Mouse (Mus musculus) mouse embryonic stem cell (cell line): Measurements from ENCODE around the gene Ctr9.

Experiments used
- in situ Hi-C, 2 experiments: fragments of 300-500 bp; cut with MboI; formaldehyde crosslinking; loops; 1 replicate in 1 of 2; 3 replicates in 1 of 2; pipeline ENCODE4 v1.14.3; 2019 to 2020; ENCODE audit warnings: low sequenced_read_pairs in 2 of 2, low pct_unique_long_range_greater_than_20kb in 1 of 2, mixed read lengths in 1 of 2; ENCODE audit not compliant: unreplicated experiment in 1 of 2

The Ctr9 gene

GRCm38 (mm10) chr7:111020814-111021213 is 7.9 kb upstream of the Ctr9 start:
- in situ Hi-C loops: no loop called here

DNA sequence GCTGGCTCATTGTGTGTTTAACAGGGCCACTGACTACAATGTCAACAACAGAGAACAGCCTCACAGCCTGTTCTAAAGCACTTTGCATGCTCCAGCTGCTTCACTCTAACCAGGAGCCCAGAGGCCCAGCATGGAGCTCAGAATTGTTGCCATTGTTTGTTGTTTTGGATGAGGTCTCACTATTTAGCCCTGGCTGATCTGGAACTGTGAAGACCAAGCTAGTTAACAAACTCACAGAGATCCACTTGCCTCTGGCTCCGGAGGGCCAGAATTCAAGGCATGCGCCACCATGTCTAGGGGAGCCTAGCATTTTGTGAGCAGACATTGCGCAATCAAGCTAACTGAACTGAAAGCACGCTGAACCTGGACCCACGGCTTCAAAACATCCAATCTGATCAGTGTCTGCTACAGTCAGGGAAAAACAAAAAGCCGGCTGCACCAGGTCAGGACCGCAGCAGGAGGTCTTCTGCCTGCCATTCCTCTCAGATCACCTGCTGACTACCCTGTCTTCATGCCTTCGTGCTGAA is 4.6 kb upstream of the Ctr9 start:
- in situ Hi-C loops: no loop called here

DNA sequence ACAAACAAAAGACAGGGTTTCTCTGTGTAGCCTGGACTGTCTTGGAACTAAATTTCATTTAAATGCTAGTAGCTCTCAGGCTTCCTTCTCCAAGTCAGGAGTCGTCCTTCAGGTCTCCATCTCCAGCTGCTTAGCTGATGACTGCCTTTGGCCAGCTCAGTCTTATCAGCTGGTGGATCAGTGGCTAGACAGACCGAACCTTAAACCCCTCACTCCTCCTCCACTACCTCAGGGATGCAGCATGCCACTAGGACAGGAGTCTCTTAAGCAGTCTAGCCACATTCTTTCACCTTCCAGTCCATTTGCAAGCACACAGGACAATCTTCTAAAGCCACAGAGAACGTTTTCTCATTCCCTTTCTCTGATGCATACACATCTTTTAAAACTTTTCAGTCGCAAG is 3.8 kb upstream of the Ctr9 start:
- in situ Hi-C loops: no loop called here

- in situ Hi-C loops: no loop called here
Observed at GRCm38 (mm10) chr7:111029046-111029553, 349 bp downstream of the Ctr9 start.

- in situ Hi-C loops: no loop called here
Observed at GRCm38 (mm10) chr7:111048920-111049319, 20.2 kb downstream of the Ctr9 start.

DNA sequence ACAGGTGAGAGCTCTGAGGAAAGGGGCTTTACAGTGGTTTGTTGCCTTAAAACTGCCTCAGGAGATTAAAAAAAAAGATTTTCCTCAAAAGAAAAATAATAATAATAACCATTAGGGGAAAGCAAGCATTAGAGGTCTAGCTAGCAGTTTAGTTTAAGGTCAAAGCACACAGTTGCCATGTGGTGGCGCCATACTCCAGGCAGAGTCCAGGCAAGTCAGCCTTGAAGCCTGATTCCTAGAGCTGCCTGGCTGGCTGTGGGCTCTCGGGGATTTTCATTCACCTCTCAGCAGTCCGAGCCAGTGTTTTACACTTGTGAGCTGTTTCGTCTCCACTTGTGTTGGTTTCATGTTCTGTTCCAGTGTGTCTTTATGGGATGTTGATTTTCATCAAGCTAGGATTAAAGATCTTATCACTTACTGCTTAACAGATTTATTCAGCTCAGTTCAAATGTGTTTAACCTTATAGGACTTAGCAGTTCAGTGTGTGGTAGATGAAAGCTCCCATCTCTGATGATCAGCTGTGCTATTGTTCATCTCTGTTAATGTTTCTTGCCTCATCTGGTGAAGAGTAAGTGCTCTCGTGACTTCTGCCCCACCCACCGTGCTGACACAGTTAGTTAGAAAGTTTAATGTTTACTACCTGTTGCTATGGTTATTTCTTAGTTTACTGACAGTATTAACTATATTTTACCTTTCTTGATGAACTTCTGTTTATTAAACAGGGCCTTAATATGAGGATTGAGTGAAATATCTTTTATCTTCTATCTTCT is 21.1 kb downstream of the Ctr9 start:
- in situ Hi-C loops: no loop called here

DNA sequence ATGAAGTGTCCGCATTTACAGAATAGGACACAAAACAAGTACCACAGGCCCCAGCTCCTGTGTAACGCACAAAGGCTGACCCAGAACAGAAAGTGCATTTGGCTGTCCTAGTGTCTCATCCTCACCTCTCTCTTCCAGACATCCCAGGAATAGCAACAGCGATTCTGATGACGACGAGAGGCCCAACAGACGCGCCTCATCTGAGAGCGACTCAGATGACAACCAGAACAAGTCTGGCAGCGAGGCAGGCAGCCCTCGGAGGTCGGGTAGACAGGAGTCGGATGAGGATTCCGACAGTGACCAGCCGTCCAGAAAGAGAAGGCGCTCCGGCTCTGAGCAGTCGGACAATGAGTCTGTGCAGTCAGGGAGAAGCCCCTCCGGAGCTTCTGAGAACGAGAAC is 26.5 kb downstream of the Ctr9 start:
- in situ Hi-C loops: no loop called here

DNA sequence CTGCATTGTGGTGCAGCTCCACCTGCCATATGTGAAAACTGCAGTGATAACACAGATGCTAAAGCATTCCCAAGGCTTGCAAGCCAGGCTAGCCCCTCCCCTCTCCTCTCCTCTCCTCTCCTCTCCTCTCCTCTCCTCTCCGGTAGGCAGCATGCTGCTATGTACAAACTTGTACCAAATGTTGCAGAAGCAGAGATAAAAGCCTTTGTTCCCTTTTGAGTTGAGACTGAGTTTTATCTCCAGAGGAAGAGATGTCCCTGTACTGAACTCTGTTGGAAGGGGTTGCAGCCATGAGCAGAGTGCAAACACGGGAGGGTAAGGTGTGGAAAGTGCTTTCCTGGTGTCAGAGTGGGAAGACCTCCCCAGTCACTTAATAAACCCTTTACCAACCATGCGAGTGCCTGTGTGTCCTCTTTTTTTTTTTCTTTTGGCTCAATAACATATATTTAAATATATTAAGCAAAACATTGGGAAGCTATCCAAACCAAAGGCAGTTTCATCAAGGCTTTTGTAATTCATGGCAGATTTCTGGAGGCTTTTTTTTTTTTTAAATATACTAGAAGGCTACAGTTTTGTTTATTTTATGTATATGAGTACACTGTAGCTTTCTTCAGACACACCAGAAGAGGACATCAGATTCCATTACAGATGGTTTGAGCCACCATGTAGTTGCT is 27.4 kb downstream of the Ctr9 start:
- in situ Hi-C loops: no loop called here

DNA sequence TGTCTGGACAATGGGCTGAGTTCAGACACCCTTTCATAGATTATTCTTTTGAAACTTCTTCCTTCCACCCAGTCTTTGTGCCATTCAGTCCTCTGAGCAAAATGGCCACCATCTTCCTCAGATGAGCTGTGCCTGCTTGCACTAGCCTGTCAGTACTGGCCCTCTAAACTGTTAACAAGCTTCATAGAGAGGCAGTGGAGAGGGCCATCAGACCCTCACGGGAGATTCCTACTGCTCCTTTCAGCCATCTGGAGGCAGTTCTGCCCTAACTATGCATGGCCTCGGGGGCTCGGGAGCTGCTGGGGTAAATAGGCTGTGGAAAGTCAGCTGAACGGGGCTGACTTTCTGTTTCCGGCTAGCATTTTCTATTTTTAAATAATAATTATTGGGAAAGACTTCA is 30.8 kb downstream of the Ctr9 start:
- in situ Hi-C loops: no loop called here

GRCm38 (mm10) chr7:111062971-111063370 is 34.2 kb downstream of the Ctr9 start:
- in situ Hi-C loops: no loop called here

DNA sequence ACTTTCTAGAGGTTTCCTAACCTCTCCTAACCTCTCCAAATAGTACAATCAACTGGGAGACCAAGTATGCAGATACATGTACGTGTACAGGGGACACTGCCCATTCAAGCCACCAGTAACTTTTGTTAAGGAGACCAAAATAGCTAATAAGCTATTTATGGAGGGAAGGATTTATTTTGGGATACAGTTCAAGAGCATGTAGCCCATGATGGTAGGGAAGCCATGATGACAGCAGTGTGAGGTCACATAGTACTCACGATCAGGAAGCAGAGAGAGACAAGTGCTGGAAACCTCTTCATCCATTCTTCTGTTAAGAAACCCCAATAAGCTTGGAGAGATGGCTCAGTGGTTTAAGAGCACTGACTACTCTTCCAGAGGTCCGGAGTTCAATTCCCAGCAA is 39.4 kb downstream of the Ctr9 start:
- in situ Hi-C loops: no loop called here

- in situ Hi-C loops: no loop called here
Observed at GRCm38 (mm10) chr7:111069439-111070166, 40.9 kb downstream of the Ctr9 start.

GRCm38 (mm10) chr7:111070167-111070496 is 41.4 kb downstream of the Ctr9 start:
- in situ Hi-C loops: no loop called here

GRCm38 (mm10) chr7:111072410-111072809 is 43.7 kb downstream of the Ctr9 start:
- in situ Hi-C loops: no loop called here

DNA sequence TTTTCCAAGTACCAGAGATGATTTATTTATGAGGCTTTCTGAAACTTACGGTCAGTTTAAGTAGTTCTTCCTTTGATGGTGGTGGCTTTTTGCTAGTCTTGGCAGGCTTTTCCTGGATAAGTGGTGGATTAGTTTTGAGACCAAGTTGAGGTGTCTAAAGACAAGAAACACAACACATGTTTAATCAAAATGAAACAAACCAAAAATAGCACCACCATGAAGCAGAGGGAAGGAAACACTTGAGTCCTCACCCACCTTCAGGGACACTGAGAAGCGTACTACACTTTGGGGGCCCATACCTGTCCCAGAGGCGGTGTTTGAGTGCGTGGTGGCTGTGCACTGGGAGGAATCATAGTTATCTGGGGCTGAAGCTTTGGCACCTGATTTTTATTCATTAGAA is 46.5 kb downstream of the Ctr9 start:
- in situ Hi-C loops: no loop called here

DNA sequence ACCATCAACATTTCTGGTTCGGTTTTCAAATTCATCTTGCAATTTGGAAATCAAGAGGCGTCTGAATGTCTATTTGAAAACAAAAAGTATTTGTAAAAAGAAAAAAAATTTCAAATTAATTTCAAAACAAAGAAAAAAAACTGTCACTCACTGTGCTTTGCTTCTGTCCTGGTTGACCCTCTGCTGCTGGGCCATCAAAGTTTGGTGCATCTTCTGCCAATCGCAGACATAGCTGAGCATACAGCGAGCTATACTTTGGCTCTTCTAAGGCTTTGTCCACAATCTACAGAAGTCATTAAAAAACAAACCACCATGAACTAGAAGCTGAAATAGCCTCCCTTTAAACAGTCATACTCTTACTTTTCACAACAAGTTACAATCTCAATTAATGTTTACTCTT is 49.5 kb downstream of the Ctr9 start:
- in situ Hi-C loops: no loop called here

DNA sequence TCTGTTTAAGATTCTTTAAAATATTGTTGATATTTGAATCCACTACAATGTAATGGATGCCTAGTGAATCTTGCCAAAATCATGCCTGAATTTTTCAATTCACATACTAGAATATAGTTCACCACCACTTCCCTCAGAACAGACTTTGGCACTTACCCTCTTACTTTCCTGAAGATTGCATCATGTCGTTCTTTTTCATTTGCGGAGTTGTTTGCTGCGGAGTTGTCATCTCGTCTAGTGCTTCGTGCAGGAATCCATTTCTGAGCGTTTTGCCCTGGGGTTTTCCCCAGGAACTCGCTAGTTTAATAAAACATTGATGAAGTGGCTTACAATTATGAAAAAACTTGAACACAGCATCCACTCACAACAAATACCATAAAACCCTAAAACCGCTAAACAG is 51.3 kb downstream of the Ctr9 start:
- in situ Hi-C loops: no loop called here

DNA sequence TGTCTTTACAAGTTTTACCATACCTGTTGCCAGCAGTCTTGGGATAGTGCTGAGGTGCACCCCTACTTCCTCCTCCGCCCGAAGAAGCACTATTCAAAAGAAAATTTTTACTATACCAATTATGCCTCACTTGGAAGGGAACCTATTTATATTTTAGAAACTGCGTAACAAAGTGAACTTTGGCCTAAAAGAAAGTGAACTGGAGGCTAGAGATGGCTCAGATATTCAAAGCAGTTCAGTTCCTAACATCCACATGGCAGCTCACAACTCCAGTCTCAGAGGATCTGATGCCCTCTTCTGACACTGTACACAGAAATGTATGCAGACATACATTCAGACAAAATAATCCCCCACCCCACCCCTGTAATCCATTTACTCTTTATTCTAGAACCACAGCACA is 52.1 kb downstream of the Ctr9 start:
- in situ Hi-C loops: no loop called here

GRCm38 (mm10) chr7:111082043-111082821 is 53.5 kb downstream of the Ctr9 start:
- in situ Hi-C loops: no loop called here
